Mouse (Mus musculus): ENCODE results near the gene Tgfa.

The Tgfa gene

GRCm38 (mm10) chr6:86298961-86299360 lies 103.9 kb downstream of the Tgfa start:
- DNase-seq: no peak

DNA sequence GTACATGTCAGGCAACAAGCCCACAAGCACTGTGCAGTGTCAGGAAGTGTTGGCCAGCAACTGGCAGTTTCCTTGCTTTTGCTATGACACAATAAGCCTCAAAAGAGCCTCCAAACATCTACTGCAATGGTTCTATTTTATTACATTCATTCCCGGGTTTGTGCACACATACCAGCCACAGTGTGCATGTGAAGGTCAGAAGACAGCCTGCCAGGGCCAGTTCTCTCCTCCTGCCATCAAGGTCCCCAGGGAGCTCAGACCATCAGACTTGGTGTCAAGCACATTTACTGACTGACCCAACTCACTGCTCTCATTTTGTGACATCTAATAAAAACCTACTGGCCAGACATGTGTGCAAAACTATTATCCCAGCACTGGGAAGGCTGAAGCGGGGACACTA lies 104.4 kb downstream of the Tgfa start:
- no peak for DNase-seq

DNA sequence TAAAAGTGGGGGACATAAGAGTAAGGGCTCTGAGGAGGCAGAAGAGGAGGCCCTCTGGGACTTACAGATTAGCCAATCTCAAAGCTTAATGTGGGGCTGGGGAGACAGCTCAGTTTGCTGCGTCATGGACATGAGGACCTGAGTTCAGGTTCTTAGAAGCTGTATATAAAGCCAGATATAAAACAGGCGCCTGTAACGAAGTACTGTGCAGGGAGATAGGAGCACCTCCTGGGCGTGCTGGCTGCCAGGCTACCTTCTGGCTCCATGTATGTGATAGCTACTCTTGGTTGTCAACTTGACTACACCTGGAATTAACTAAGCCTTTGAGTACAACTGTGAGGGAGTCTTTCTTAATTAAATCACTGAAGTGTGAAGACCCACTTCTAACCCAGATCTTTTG lies 110.7 kb downstream of the Tgfa start:
- DNase-seq: no peak

GRCm38 (mm10) chr6:86314011-86314410 lies 119.0 kb downstream of the Tgfa start:
- no peak for DNase-seq

DNA sequence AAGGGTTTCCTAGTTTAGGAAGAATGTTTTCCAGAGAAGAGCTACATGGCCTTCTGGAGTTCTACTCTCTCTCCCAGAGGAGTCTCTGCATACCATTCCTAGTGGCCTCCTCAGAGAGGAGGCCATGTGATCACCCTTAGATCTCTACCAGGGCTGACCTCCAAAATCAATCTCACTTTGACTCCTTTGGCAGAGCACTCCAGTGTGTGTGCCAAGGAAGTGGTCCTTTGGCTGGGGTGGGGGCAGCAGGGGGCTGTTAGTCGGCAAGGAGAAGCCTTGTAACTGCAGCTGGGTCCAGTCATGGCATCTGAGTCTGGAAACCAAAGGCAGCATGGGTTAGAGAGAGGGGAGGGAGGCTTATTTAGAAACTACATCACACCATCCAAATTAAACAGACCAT lies 122.0 kb downstream of the Tgfa start:
- no peak for DNase-seq

- DNase-seq: no peak
Measured at GRCm38 (mm10) chr6:86318855-86319254, 123.8 kb downstream of the Tgfa start.

GRCm38 (mm10) chr6:86322031-86322563 lies 127.1 kb downstream of the Tgfa start:
- DNase-seq: no peak

DNA sequence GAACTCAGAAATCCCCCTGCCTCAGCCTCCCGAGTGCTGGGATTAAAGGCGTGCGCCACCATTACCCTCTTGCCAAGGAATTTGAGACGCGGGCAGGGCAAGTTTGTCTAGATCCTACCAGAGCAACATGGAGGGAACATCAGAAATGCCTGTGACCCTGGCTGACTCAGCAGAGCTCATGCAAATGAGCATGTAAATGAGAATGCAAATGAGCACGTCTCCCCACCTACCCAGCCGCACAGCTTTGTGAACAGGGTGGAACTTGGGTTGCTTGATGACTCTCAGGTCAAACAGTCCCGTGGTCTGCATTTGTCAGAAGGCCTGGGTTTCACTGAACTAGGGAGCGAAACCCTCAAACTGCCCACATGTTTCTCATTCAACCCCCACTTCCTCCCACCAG lies 128.0 kb downstream of the Tgfa start:
- DNase-seq: no peak

DNA sequence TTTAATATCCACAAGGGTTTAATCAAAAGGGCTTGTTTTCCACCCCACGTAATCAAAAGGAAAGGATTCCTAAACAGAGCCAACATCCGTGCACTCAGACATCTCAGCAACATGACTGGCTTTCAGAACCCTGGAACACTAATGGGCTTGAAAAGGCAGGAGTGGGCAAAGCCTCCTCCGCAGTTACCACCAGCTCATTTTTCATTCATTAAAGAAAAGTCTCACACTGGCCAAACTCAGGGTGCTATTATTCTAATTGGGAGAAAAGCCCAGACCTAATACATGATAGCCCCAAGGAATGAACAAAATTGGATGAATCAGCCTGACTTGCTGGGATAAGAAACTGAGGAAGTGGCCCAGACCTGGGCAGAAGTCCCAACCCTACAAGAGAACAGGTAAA lies 129.4 kb downstream of the Tgfa start:
- DNase-seq: no peak

All from spleen, adult 18-20 months (tissue).